Mouse (Mus musculus): ENCODE data around the gene Map4k4. TPM values are rescaled to one million over a fixed set of nuclear protein-coding genes. Genes with fewer than 3 reads are reported as not detected.

The Map4k4 gene
- polyA plus RNA-seq, 1 experiment from 2014 or later = 22.9 TPM

DNA sequence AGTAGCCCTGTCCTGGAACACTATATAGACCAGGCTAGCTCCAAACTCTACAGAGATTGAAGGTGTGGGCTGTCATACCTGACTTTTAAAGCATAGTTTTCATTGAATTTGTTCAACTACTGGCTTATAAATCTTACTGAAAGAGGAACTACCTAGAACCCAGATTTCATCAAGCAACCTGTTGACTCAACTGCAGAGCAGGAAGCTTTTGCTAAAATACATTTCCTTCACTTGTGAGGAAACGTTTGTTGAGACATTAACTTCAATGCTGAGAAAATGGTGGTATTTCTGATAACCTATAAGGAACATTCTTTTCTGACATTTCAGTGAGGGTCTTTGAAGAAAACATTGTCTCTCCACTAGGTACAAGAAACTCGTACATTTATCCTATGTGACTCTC is 19.9 kb downstream of the Map4k4 start:
- Histone ChIP-seq H3K4me2 (no peak overlapping the region), H3K9ac (no peak overlapping the region), H3K36me3 (0 out of 2 replicates have a peak, but pooled peaks cover 2% of the 10 kb centered on the region), H3K4me3 (no peak overlapping the region), H3K4me1 (replicated peaks) (peaks cover 86% of the 10 kb centered on the region), H3K27me3 (no peaks in the 10 kb centered on the region), H3K9me3 (replicated peaks) (no peaks in the 10 kb centered on the region), H3K27ac (peak overlapping the region; percentile 60; the same call in 1 of the 2 replicates)
- no peak for ATAC-seq (replicated peaks; ENCODE audit: insufficient number of reproducible peaks, insufficient read depth, low FRiP score, low read depth)
- 55% methylated on average over 2 of the region's 2 CpGs for WGBS

DNA sequence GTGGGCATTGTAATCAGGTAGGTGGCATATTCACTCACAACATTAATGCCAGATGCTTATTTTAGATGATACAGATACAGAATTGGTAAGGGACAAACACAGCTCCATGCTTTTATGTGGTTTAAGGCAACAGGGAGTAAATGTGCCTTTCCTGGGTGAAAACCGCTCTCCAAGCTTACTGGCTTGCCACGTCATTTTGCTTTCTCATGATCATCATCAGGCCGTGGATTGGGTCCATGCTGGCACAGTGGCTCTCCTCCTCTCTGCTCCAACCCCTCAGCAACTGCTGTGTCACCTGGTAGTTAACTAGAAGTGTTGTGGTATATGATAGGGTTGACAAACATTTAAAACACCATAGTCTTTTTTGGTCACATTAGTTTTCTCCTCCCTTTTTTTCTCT is 21.3 kb downstream of the Map4k4 start:
- Histone ChIP-seq H3K4me1 (replicated peaks) (peaks cover 86% of the 10 kb centered on the region), H3K27me3 (no peaks in the 10 kb centered on the region), H3K4me2 (no peak overlapping the region), H3K4me3 (no peak overlapping the region), H3K36me3 (no peaks in the 10 kb centered on the region), H3K27ac (peak overlapping the region; percentile 60; the same call in 1 of the 2 replicates), H3K9me3 (replicated peaks) (no peaks in the 10 kb centered on the region), H3K9ac (no peak overlapping the region)
- no peak for ATAC-seq (replicated peaks; ENCODE audit: insufficient number of reproducible peaks, insufficient read depth, low FRiP score, low read depth)
- WGBS = 75% methylated on average over 3 of the region's 3 CpGs

DNA sequence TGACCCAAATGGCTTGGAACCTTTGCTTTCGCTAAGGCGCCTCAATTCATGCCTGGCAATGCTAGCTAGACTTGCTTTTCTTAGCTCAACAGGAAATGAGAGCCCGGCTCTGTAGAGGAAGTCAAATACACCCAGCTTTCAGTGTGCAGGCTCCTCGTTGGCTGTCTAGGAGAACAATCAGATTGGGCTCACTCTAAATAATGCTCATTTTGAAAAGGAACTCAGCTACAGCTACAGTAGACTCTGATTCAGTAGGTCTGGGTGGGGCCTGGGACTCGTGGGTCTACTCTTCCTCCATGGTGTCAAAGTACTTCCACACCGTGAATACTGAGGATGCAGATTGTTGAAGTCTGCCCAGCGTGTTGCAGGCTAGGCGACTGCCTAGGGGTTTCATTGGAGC is 22.0 kb downstream of the Map4k4 start:
- peak overlapping the region; percentile 38 for H3K4me2 ChIP-seq
- no peaks in the 10 kb centered on the region for H3K36me3 ChIP-seq
- WGBS = 35% methylated on average over 8 of the region's 8 CpGs
- peak overlapping the region; percentile 60 for H3K27ac ChIP-seq
- no peaks in the 10 kb centered on the region for H3K27me3 ChIP-seq
- H3K4me1 ChIP-seq (replicated peaks) = peaks cover 80% of the 10 kb centered on the region
- peak overlapping the region; percentile 15; the same call in 1 of the 2 replicates for H3K9ac ChIP-seq
- ATAC-seq (replicated peaks; ENCODE audit: insufficient number of reproducible peaks, insufficient read depth, low FRiP score, low read depth) = peak; percentile 45; the same call in 1 of the 2 replicates
- H3K4me3 ChIP-seq = no peak overlapping the region
- no peaks in the 10 kb centered on the region for H3K9me3 ChIP-seq (replicated peaks)

DNA sequence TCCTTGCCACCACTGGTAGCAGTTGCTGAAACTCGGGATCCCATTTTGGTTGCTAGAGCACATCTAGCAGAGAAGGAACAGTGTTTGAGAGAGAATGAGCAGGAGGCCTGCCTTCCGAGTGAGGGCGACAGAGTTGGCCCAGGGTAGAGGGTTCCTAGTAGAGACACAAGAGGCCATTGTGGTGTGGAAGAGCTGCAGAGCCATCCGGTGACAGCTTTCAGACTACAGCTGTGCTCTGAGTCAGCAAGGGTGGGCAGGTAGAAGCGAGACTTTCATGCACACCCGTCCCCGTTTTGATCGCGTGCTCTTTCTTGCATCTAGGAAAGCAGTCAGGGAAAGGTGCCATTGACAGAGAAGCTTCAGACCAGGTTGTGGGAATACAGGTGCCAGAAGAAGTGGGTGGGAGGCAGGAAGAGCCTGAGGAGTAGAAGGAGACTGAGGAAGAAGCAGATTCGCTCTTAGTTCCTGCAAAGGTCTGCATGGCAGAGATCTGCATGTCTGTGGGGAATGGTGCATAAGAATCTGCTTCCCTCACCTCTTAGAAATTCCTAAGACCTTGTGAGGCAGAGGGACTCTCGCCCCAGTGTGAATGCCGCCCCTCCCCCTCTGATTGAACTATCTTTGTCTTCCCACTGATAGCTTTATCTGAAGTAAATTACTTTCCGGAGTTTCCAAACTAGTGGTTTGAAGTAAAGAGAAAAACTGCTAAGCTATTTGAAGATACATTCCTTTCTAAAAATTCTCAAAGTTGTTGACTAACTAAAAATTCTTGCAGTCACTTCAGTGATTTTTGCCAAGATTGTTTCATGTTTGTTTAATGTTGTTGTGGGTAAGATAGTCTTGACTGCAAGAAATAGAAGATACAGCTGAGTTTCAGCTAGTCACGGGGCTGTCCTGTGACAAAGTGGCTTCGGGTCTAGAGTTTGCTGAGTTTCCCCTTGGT is 23.0 kb downstream of the Map4k4 start:
- Histone ChIP-seq H3K9me3 (replicated peaks) (no peaks in the 10 kb centered on the region), H3K27me3 (no peaks in the 10 kb centered on the region), H3K4me2 (peak overlapping the region; percentile 38), H3K27ac (peak overlapping the region; percentile 60), H3K4me1 (replicated peaks) (peaks cover 76% of the 10 kb centered on the region), H3K9ac (peak overlapping the region; percentile 15), H3K36me3 (no peaks in the 10 kb centered on the region), H3K4me3 (no peak overlapping the region)
- 0 out of 2 replicates have a peak, but pooled peaks have one; percentile 33 for ATAC-seq (replicated peaks; ENCODE audit: insufficient number of reproducible peaks, insufficient read depth, low FRiP score, low read depth)
- 12% methylated on average over 15 of the region's 15 CpGs for WGBS

DNA sequence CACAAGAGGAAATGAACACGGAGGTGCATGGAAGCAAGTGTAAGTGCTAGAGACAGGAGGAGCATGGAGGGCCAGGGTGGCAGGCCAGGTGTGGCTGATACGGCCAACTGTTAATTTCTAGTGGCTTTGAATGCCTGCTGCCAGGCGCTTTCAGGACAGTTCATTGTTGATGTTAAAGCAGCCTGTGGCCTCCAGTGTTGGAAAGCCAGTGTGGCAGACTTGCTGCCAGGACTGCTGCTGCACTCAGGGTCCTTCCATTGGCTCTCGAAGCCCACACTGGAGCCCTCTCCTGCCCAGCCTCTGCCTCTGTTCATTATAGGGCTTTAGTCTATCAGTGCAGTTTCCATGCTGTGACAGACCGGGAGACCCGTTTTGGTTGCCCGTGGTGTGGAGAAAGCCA is 30.3 kb downstream of the Map4k4 start:
- peak overlapping the region; percentile 7; the same call in 1 of the 2 replicates for H3K27ac ChIP-seq
- H3K9me3 ChIP-seq (replicated peaks) = no peaks in the 10 kb centered on the region
- H3K4me1 ChIP-seq (replicated peaks) = peaks cover 77% of the 10 kb centered on the region
- no peak overlapping the region for H3K9ac ChIP-seq
- ATAC-seq (replicated peaks; ENCODE audit: insufficient number of reproducible peaks, insufficient read depth, low FRiP score, low read depth) = no peak
- no peak overlapping the region for H3K4me2 ChIP-seq
- no peak overlapping the region for H3K4me3 ChIP-seq
- no peaks in the 10 kb centered on the region for H3K36me3 ChIP-seq
- 38% methylated on average over 7 of the region's 7 CpGs for WGBS
- H3K27me3 ChIP-seq = no peaks in the 10 kb centered on the region

DNA sequence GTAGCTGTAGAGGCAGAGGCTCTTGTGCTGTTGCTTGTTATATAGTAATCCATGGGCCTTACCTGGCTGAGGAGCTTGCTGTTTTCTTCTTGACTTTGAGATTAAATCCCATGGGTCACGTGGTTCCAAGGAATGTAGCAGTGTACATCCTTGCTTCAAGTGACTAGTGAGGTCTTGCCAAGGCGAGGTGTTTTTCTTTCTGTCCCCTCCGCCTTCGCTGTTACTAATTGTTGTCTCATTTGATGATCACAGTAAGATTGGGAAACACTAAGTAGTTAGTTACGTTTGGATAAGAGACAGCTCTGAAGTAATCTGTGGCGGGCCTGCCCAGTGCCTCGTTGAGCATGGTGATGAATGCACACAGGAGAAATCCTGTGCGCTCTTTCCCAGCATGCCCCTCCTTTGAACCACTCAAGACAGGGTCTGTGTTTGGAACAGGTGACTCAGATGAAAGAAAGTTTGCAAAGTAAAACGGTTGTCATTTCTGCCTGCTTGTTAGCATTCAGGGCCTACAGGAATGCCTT is 31.6 kb downstream of the Map4k4 start:
- no peak for ATAC-seq (replicated peaks; ENCODE audit: insufficient number of reproducible peaks, insufficient read depth, low FRiP score, low read depth)
- 54% methylated on average over 9 of the region's 9 CpGs for WGBS

DNA sequence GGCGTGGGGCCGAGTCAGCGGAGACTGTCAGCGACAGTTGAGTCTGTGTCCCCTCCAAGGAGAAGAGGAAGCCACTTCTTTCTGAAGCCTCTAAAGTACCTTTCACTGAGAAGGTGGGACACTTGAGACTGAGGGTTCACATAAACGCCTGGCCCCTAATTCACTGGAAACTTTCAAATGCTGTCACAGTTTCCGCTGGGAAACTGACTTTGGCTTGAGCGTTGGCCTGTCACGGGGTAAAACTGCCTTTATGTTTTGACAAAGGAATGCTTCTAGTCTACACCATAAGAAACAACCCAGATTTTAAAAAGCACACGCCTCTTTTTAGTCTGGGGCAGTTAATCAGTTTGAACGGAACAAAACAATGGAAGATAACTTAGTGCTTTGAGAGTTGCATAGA is 32.2 kb downstream of the Map4k4 start:
- H3K4me3 ChIP-seq = no peak overlapping the region
- peak overlapping the region; percentile 48 for H3K27ac ChIP-seq
- H3K27me3 ChIP-seq = no peaks in the 10 kb centered on the region
- peaks cover 90% of the 10 kb centered on the region for H3K4me1 ChIP-seq (replicated peaks)
- H3K36me3 ChIP-seq = no peaks in the 10 kb centered on the region
- H3K4me2 ChIP-seq = no peak overlapping the region
- no peak for ATAC-seq (replicated peaks; ENCODE audit: insufficient number of reproducible peaks, insufficient read depth, low FRiP score, low read depth)
- H3K9ac ChIP-seq = no peak overlapping the region
- WGBS = 55% methylated on average over 10 of the region's 10 CpGs
- no peaks in the 10 kb centered on the region for H3K9me3 ChIP-seq (replicated peaks)

More for the DNA sequence above, 31.6 kb downstream of the Map4k4 start:
- Histone ChIP-seq H3K4me2 (no peak overlapping the region), H3K9ac (no peak overlapping the region), H3K9me3 (replicated peaks) (no peaks in the 10 kb centered on the region), H3K4me3 (no peak overlapping the region), H3K36me3 (no peaks in the 10 kb centered on the region), H3K4me1 (replicated peaks) (peaks cover 84% of the 10 kb centered on the region), H3K27ac (peak overlapping the region; percentile 48), H3K27me3 (no peaks in the 10 kb centered on the region)

DNA sequence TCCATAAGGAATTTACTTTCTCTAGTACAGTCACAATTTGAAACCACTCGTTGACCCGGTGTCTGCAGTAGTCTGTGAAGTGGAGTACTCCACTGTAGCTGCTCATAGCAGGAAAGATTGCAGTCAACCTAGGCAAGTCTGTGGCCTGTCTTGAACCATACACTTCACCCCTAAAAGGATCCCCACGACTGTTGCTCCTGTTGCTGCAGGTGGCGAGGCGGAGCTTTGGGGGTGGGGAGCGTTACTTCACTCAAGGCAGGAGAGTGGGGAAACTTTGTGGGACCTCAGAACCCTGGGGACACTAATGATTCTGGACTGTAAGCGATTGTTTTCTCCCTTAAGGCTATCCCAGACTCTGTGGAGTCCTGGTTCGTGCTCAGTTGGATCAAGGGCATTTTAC is 34.2 kb downstream of the Map4k4 start:
- no peak overlapping the region for H3K4me3 ChIP-seq
- no peak overlapping the region for H3K9ac ChIP-seq
- H3K27ac ChIP-seq = no peak overlapping the region
- H3K27me3 ChIP-seq = no peaks in the 10 kb centered on the region
- no peaks in the 10 kb centered on the region for H3K36me3 ChIP-seq
- peak overlapping the region; percentile 67; the same call in 1 of the 2 replicates for H3K4me2 ChIP-seq
- no peaks in the 10 kb centered on the region for H3K9me3 ChIP-seq (replicated peaks)
- ATAC-seq (replicated peaks; ENCODE audit: insufficient number of reproducible peaks, insufficient read depth, low FRiP score, low read depth) = no peak
- WGBS = 43% methylated on average over 8 of the region's 8 CpGs
- H3K4me1 ChIP-seq (replicated peaks) = peaks cover 92% of the 10 kb centered on the region

DNA sequence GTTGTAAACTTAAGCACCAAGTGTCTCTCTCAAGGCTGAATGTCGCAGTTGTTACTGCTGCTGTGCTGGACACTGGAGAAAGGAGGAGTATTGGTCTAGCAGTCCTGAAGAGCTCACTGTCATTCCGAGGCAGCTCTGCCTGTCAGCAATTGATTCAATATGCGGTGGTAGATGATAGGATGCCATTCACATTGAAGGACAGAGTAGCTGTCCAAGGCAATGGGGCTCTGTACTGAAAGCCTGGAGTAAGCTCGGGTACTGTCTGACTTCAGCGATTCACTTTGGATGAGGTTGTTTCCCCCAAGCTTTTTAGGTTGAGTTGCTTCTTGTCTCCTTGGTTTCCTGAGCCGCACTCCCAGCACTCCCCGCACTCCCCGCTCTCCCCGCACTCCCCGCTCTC is 34.9 kb downstream of the Map4k4 start:
- WGBS = under 1% methylated on average over 6 of the region's 10 CpGs
- Histone ChIP-seq H3K4me2 (peak overlapping the region; percentile 67), H3K27me3 (no peaks in the 10 kb centered on the region), H3K9me3 (replicated peaks) (no peaks in the 10 kb centered on the region), H3K4me3 (peak overlapping the region; percentile 49), H3K27ac (no peak overlapping the region), H3K4me1 (replicated peaks) (peaks cover 92% of the 10 kb centered on the region), H3K36me3 (no peaks in the 10 kb centered on the region), H3K9ac (no peak overlapping the region)
- ATAC-seq (replicated peaks; ENCODE audit: insufficient number of reproducible peaks, insufficient read depth, low FRiP score, low read depth) = no peak

DNA sequence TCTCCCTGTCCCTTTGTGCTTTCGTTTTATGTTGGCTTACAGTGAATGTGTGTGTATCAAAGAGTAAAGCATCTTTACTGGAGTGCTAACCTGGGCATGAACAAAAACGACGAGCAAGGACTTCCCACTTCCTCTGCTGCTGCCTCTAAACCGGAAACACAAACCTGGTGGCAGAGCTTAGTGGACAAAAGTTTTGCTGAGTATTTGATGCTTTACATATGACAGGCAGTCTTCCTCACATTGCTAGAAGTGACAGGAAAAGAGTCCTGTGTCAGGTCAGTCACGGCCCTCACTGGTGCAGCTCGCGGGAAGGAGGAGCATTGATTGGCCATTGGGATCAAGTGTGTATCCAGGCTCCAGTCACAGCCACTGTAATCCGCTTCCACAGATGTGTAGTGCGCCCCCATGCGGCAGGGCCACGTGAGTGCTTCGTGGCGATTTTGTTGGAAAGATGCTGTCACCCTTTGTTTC is 35.7 kb downstream of the Map4k4 start:
- WGBS = 1% methylated on average over 13 of the region's 13 CpGs
- Histone ChIP-seq H3K27me3 (no peaks in the 10 kb centered on the region), H3K4me3 (peak overlapping the region; percentile 49), H3K9me3 (replicated peaks) (no peaks in the 10 kb centered on the region), H3K4me1 (replicated peaks) (peaks cover 92% of the 10 kb centered on the region), H3K9ac (peak overlapping the region; percentile 22; the same call in 1 of the 2 replicates), H3K36me3 (no peaks in the 10 kb centered on the region), H3K4me2 (peak overlapping the region; percentile 67), H3K27ac (peak overlapping the region; percentile 57)
- ATAC-seq (replicated peaks; ENCODE audit: insufficient number of reproducible peaks, insufficient read depth, low FRiP score, low read depth) = peak; percentile 77

DNA sequence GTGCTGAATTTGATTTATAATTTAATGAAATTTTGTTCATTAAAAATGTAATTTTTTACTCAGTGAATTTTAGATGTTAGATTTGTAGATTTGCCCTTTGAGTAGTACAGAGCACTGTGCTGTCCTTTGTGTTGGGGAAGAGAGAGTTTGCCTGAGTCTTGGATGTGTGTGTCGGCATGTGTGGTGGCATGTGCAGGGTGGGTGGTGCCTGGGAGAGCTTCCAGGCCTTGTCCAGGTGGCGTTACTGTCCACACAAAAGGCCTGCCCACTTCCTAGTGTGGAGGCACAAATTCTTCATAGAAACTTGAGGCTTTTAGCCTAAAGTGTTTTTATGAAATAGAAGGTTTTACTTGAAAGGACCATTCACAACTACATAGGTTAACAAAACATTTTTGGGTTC is 36.2 kb downstream of the Map4k4 start:
- H3K9me3 ChIP-seq (replicated peaks) = no peaks in the 10 kb centered on the region
- no peak overlapping the region for H3K27ac ChIP-seq
- no peaks in the 10 kb centered on the region for H3K27me3 ChIP-seq
- ATAC-seq (replicated peaks; ENCODE audit: insufficient number of reproducible peaks, insufficient read depth, low FRiP score, low read depth) = no peak
- H3K4me3 ChIP-seq = no peak overlapping the region
- H3K36me3 ChIP-seq = no peaks in the 10 kb centered on the region
- 49% methylated on average over 2 of the region's 2 CpGs for WGBS
- peaks cover 92% of the 10 kb centered on the region for H3K4me1 ChIP-seq (replicated peaks)
- peak overlapping the region; percentile 67; the same call in 1 of the 2 replicates for H3K4me2 ChIP-seq
- no peak overlapping the region for H3K9ac ChIP-seq

Measured in heart, embryonic 15.5 days (tissue).